Mouse (Mus musculus) liver, embryonic 15.5 days (tissue): Measurements from ENCODE around the gene Fam131a. TPM values are rescaled to one million over a fixed set of nuclear protein-coding genes. Genes with fewer than 3 reads are reported as not detected.

Source experiments
- ATAC-seq: fragments of 200-750 bp; cut with Nextera tagmentation; 2 replicates; pipeline ENCODE4 v1.8.0; 2017; ENCODE audit warnings: moderate number of reproducible peaks, mild to moderate bottlenecking, moderate library complexity; ENCODE audit not compliant: insufficient read depth
- H3K27ac ChIP-seq: fragments of 300-500 bp; sonication (generic); replicated peaks from 2 replicates; pipeline ENCODE4 v1.5.1; 2015; ENCODE audit warnings: mild to moderate bottlenecking, inconsistent platforms
- H3K27me3 ChIP-seq: fragments of 300-500 bp; sonication (generic); 2 replicates; pipeline ENCODE4 v1.6.1; 2015; ENCODE audit warnings: mild to moderate bottlenecking, inconsistent platforms
- H3K36me3 ChIP-seq: fragments of 300-500 bp; sonication (generic); replicated peaks from 2 replicates; pipeline ENCODE4 v1.6.1; 2015; ENCODE audit warnings: moderate library complexity, mild to moderate bottlenecking, inconsistent platforms
- H3K4me1 ChIP-seq: fragments of 300-500 bp; sonication (generic); replicated peaks from 2 replicates; pipeline ENCODE4 v1.6.1; 2015; ENCODE audit warnings: inconsistent platforms
- H3K4me2 ChIP-seq: fragments of 300-500 bp; sonication (generic); 2 replicates; pipeline ENCODE4 v1.6.1; 2015; ENCODE audit warnings: moderate library complexity, mild to moderate bottlenecking, inconsistent platforms
- H3K4me3 ChIP-seq: fragments of 300-500 bp; sonication (generic); replicated peaks from 2 replicates; pipeline ENCODE4 v1.5.1; 2015; ENCODE audit warnings: mild to moderate bottlenecking, inconsistent platforms
- H3K9ac ChIP-seq: fragments of 300-500 bp; sonication (generic); 2 replicates; pipeline ENCODE4 v1.6.1; 2015; ENCODE audit warnings: moderate library complexity, mild to moderate bottlenecking, inconsistent platforms
- H3K9me3 ChIP-seq: fragments of 300-500 bp; sonication (generic); replicated peaks from 2 replicates; pipeline ENCODE4 v1.6.1; 2016; ENCODE audit warnings: inconsistent platforms
- WGBS: fragments of 180-500 bp; shearing (Covaris S2); methylation state at CpG from one replicate; pipeline ENCODE4 v1.1.7; 2015; ENCODE audit warnings: mixed read lengths; ENCODE audit not compliant: insufficient replicate concordance; 5-methylcytosine and 5-hydroxymethylcytosine counted together
- polyA plus RNA-seq: library from polyadenylated mRNA; unstranded; fragments of >200 nt; fragmentation: Nextera tagmentation; extraction: Ambion mirVana; gene quantifications from 2 replicates; pipeline ENCODE4 v1.2.1, GENCODE M21; 2015

Fam131a gene
- polyA plus RNA-seq, 1 experiment from 2014 or later: 1.3 TPM

DNA sequence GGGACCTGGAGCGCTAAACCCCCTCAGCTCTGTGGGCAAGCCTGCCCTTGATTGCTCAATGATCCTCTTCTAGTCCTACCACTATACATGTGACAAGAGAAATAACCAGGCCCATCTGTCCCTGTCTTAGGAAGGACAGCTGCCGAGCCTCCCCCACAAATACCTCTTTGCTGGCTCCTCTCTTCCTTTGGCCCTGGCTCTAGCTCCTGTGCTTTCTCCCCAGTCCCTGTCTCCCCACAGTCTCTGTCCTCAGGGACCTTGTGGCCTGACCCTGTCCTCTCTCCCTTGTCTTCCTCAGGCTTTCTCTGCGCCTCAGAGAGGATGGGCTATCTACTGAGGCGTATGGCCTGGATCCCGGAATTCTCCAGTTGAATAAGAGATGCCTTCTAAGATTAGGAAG, 38.6 kb downstream of the Fam131a start:
- no peak for ATAC-seq
- WGBS: 45% methylated on average over 5 of the region's 5 CpGs

GRCm38 (mm10) chr16:20732251-20732924, 39.3 kb downstream of the Fam131a start:
- no peak overlapping the region for H3K27ac ChIP-seq
- WGBS: 2% methylated on average over 30 of the region's 30 CpGs

More for the DNA sequence above, 38.6 kb downstream of the Fam131a start:
- Histone ChIP-seq H3K9me3 (no peaks in the 10 kb centered on the region), H3K4me1 (peaks cover 16% of the 10 kb centered on the region), H3K36me3 (no peaks in the 10 kb centered on the region), H3K4me2 (no peak overlapping the region), H3K27me3 (peaks cover 87% of the 10 kb centered on the region), H3K27ac (no peak overlapping the region), H3K9ac (no peak overlapping the region), H3K4me3 (no peak overlapping the region)

DNA sequence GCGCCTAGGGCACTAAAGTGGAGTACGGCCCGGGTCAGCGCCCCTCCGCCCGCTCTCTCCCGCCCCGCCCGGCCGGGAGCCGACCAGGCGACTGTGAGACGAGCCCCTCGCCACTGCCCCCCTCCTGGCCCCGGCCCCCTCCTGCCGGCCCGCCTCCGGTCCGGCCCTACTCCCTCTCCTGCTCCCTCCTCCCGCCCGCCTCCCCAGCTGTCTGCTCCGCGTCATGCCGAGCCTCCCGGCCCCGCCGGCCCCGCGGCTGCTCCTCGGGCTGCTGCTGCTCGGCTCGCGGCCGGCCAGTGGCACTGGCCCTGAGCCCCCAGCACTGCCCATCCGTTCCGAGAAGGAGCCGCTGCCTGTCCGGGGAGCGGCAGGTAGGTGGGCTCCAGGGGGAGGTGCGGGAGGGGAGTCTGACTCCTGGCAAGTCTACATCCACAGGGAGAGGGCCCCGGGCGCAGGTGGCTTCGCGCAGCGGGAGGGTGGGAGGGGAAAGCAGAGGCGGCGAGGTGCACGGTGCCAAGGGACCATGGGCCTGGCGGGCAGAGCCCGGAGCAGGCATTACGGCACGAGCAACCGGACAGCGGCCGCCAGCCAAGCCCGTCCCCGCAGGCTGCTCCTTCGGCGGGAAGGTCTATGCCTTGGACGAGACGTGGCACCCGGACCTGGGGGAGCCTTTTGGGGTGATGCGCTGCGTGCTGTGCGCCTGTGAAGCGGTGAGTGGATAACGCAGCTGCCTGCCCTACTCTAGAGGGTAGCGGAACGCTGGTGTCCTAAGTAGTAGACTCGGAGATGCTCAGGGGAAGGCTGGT, 40.1 kb downstream of the Fam131a start, which contains the start of gene Chrd:
TSS of gene Chrd (plus strand) at position 203 of the 806 bp plus-strand sequence.
- no peak for ATAC-seq
- Histone ChIP-seq H3K9me3 (no peaks in the 10 kb centered on the region), H3K36me3 (no peaks in the 10 kb centered on the region), H3K9ac (peak within 1 kb of the TSS; percentile 25; the same call in 1 of the 2 replicates), H3K27me3 (peaks cover 90% of the 10 kb centered on the region), H3K4me1 (peaks cover 16% of the 10 kb centered on the region), H3K4me2 (peak within 1 kb of the TSS; percentile 73), H3K27ac (no peak within 1 kb of the TSS), H3K4me3 (peak within 1 kb of the TSS; percentile 52)
- WGBS: 2% methylated on average over 70 of the region's 70 CpGs

More at GRCm38 (mm10) chr16:20732251-20732924, 39.3 kb downstream of the Fam131a start:
- ATAC-seq: no peak
- H3K36me3 ChIP-seq: no peaks in the 10 kb centered on the region
- H3K4me2 ChIP-seq: peak overlapping the region; percentile 73
- H3K4me1 ChIP-seq: peaks cover 16% of the 10 kb centered on the region
- H3K9ac ChIP-seq: peak overlapping the region; percentile 25; the same call in 1 of the 2 replicates
- H3K9me3 ChIP-seq: no peaks in the 10 kb centered on the region
- H3K4me3 ChIP-seq: peak overlapping the region; percentile 52
- peaks cover 89% of the 10 kb centered on the region for H3K27me3 ChIP-seq

DNA sequence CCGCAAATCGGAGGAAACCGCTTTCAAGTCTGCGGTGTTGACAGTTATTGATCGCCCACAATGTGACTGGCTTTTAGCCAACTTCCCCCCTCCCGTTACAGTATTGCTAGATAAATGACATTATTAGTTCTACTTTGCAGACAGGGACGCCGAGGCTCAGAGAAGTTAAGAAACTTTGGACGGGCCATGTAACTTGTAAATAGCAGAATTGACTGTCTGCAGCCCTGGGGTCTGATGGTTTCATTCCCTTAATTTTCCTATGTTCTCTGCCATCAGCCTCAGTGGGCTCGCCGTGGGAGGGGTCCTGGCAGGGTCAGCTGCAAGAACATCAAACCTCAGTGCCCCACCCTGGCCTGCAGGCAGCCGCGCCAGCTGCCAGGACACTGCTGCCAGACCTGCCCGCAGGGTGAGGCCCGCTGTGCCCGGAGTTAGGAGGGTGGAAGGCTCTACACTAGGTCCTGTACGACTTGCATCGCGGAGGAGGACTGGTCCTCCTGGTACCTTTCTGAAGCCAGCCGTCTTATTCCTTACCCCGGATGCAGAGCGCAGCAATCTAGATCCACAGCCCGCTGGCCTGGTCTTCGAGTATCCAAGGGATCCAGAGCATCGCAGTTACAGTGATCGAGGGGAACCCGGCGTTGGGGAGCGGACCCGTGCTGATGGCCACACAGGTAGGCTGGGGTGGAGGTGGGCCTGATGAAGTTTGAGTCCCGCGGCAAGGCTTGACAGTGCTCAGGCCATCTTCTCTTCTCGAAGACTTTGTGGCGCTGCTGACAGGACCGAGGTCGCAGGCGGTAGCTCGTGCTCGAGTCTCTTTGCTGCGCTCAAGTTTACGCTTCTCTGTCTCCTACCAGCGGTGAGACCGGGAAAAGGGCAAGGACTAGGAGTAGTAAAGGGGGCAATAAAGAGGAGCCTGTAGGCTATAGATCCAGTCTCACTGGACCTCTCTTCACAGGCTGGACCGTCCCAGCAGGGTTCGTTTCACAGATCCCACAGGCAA, 41.0 kb downstream of the Fam131a start, which contains the start of gene Thpo:
TSS of gene Thpo (minus strand) at position 781 of the 1,000 bp plus-strand sequence.
- Histone ChIP-seq H3K4me3 (peak within 1 kb of the TSS; percentile 52), H3K36me3 (no peaks in the 10 kb centered on the region), H3K27ac (no peak within 1 kb of the TSS), H3K9me3 (no peaks in the 10 kb centered on the region), H3K9ac (no peak within 1 kb of the TSS), H3K4me2 (peak within 1 kb of the TSS; percentile 73), H3K27me3 (peaks cover 83% of the 10 kb centered on the region), H3K4me1 (peaks cover 16% of the 10 kb centered on the region)
- ATAC-seq: no peak
- 4% methylated on average over 45 of the region's 45 CpGs for WGBS

DNA sequence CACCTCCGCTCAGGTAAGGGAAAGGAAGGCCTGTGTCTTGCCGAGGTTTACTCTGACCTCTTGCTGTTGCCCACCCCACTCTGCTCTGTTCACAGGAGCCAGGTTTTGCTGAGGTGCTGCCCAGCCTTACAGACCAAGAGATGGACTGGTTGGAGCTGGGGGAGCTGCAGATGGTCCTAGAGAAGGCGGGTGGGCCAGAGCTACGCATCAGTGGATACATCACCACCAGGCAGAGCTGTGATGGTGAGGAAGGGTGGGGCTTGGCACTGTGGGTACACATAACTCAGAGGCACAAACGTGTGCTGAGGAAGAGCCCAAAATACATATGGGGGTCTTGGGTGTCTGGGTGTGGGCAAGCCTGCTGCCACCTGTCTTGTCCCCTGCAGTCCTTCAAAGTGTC, 42.6 kb downstream of the Fam131a start:
- no peak for ATAC-seq
- WGBS: 43% methylated on average over 5 of the region's 5 CpGs

GRCm38 (mm10) chr16:20736168-20736567, 43.1 kb downstream of the Fam131a start:
- WGBS: 61% methylated on average over 7 of the region's 7 CpGs
- Histone ChIP-seq H3K4me3 (no peak overlapping the region), H3K36me3 (no peaks in the 10 kb centered on the region), H3K4me2 (no peak overlapping the region), H3K27me3 (peaks cover 62% of the 10 kb centered on the region), H3K9me3 (no peaks in the 10 kb centered on the region), H3K27ac (no peak overlapping the region), H3K4me1 (peaks cover 16% of the 10 kb centered on the region), H3K9ac (no peak overlapping the region)
- no peak for ATAC-seq

More for the DNA sequence above, 42.6 kb downstream of the Fam131a start:
- Histone ChIP-seq H3K9ac (no peak overlapping the region), H3K9me3 (no peaks in the 10 kb centered on the region), H3K36me3 (no peaks in the 10 kb centered on the region), H3K27me3 (peaks cover 68% of the 10 kb centered on the region), H3K4me2 (no peak overlapping the region), H3K4me3 (no peak overlapping the region), H3K27ac (no peak overlapping the region), H3K4me1 (peaks cover 16% of the 10 kb centered on the region)

GRCm38 (mm10) chr16:20736823-20737222, 43.8 kb downstream of the Fam131a start:
- Histone ChIP-seq H3K9ac (no peak overlapping the region), H3K4me1 (peaks cover 16% of the 10 kb centered on the region), H3K27ac (no peak overlapping the region), H3K27me3 (peaks cover 56% of the 10 kb centered on the region), H3K9me3 (no peaks in the 10 kb centered on the region), H3K36me3 (no peaks in the 10 kb centered on the region), H3K4me3 (no peak overlapping the region), H3K4me2 (no peak overlapping the region)
- no peak for ATAC-seq
- WGBS: 53% methylated on average over 5 of the region's 5 CpGs

DNA sequence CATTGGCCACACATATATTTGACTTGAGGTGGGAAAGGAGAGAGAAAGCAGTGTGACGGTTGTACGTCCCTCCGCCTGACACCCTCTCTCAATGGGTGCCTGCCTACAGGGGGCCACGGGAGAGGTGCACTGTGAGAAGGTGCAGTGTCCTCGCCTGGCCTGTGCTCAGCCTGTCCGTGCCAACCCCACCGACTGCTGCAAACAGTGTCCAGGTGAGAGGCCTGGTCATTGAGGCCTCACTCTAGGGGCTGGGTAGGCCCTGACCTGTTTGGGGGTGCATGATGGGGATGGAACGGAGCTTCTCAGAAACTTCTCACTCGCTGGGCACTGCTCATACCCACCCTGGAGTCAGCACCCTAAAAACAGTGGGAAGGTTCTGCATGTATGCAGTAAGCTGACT, 46.8 kb downstream of the Fam131a start:
- 67% methylated on average over 9 of the region's 9 CpGs for WGBS

DNA sequence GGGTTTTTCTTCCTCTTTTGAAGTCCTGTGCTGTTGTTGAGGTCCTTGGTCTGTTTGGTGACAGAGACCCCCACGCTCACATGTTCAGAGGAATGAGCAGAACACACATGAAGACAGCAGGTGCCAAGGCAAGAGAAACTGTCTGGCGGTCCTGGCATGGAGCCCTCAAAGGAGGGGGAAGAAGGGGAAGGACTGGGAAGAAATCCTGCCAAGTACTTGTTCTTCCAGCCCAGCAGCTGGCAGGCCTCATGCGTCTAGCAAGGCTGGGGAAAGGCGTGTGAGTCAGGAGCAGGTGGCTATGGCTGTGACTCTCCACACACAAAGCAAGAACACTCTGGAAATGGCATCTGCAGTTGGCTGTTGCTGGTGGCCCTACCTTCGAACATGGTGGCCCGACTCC, 53.6 kb downstream of the Fam131a start:
- ATAC-seq: no peak
- 52% methylated on average over 6 of the region's 6 CpGs for WGBS
- no peaks in the 10 kb centered on the region; the same call in 1 of the 2 replicates for H3K27me3 ChIP-seq

More for the DNA sequence above, 46.8 kb downstream of the Fam131a start:
- no peak overlapping the region for H3K27ac ChIP-seq
- no peaks in the 10 kb centered on the region for H3K4me1 ChIP-seq
- no peaks in the 10 kb centered on the region for H3K9me3 ChIP-seq
- no peak overlapping the region for H3K4me2 ChIP-seq
- H3K4me3 ChIP-seq: no peak overlapping the region
- H3K9ac ChIP-seq: no peak overlapping the region
- no peaks in the 10 kb centered on the region for H3K36me3 ChIP-seq
- ATAC-seq: no peak
- peaks cover 26% of the 10 kb centered on the region for H3K27me3 ChIP-seq

DNA sequence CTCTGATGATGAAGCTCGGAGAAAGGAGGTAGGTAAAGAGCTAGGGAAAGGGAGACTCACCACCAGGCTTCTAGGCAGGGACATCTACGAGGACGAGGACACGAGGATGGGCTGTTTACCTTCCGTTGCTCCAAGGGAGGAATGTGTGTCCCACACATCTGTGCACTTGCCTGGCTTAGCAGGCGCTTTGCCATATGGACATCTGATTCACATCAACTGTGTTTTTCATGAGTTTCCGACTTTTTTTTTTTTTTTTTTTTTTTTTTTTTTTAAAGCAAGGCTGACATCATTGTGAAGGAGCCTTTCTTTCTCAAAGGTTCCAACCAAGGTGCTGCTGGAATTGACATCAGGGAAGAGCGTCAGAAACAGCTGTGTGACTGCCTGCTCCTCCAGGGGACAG, 57.5 kb downstream of the Fam131a start:
- H3K9me3 ChIP-seq: no peaks in the 10 kb centered on the region
- no peaks in the 10 kb centered on the region for H3K27me3 ChIP-seq
- no peak for ATAC-seq
- H3K4me1 ChIP-seq: no peaks in the 10 kb centered on the region
- H3K9ac ChIP-seq: no peak overlapping the region
- H3K4me3 ChIP-seq: no peak overlapping the region
- 45% methylated on average over 8 of the region's 8 CpGs for WGBS
- H3K4me2 ChIP-seq: no peak overlapping the region
- H3K27ac ChIP-seq: no peak overlapping the region
- no peaks in the 10 kb centered on the region for H3K36me3 ChIP-seq

More for the DNA sequence above, 53.6 kb downstream of the Fam131a start:
- Histone ChIP-seq H3K9me3 (no peaks in the 10 kb centered on the region), H3K36me3 (no peaks in the 10 kb centered on the region), H3K9ac (no peak overlapping the region), H3K4me3 (no peak overlapping the region), H3K27ac (no peak overlapping the region), H3K4me2 (no peak overlapping the region), H3K4me1 (no peaks in the 10 kb centered on the region)
